Mouse (Mus musculus) layer of hippocampus, adult 18-20 months (tissue): ENCODE data around the gene Gm14085. TPM values are rescaled to one million over a fixed set of nuclear protein-coding genes. Genes with fewer than 3 reads are reported as not detected.

Experiments used
- DNase-seq, 2 experiments: peaks; one replicate each; pipeline ENCODE4 v3.0.0; 2022; ENCODE audit warnings: low spot score in 2 of 2
- total RNA-seq, 2 experiments: library from RNA; stranded (reverse); gene quantifications; 2 replicates each; pipeline ENCODE4 v1.2.3; 2021

Gene Gm14085
- total RNA-seq, 2 experiments from 2014 or later = not detected

GRCm38 (mm10) chr2:122558317-122558716, 73.6 kb downstream of the Gm14085 start:
- peak; percentile 27 to 63 for DNase-seq

- no peak for DNase-seq
Measured at GRCm38 (mm10) chr2:122561221-122561620, 76.5 kb downstream of the Gm14085 start.

- no peak for DNase-seq
Measured at GRCm38 (mm10) chr2:122562251-122562650, 77.5 kb downstream of the Gm14085 start.

- peak in 1 of 2 experiments; percentile 45 for DNase-seq
Measured at GRCm38 (mm10) chr2:122569439-122569838, 84.7 kb downstream of the Gm14085 start.

- no peak for DNase-seq
Measured at GRCm38 (mm10) chr2:122570430-122570829, 85.7 kb downstream of the Gm14085 start.

GRCm38 (mm10) chr2:122571326-122571725, 86.6 kb downstream of the Gm14085 start:
- DNase-seq = no peak

GRCm38 (mm10) chr2:122572438-122572837, 87.7 kb downstream of the Gm14085 start:
- DNase-seq = no peak

GRCm38 (mm10) chr2:122575470-122575869, 90.7 kb downstream of the Gm14085 start:
- DNase-seq = no peak

- no peak for DNase-seq
Measured at GRCm38 (mm10) chr2:122576295-122576694, 91.6 kb downstream of the Gm14085 start.

- DNase-seq = no peak
Measured at GRCm38 (mm10) chr2:122577316-122577715, 92.6 kb downstream of the Gm14085 start.

Other genes starting within 250 kb of the Gm14085 start
- gene Duox2, start 186.5 kb upstream of the Gm14085 start, total RNA-seq = under 1 TPM in 1 of 2 experiments, not detected in 1; 0.07 TPM
- not detected for gene Duoxa2, start 186.0 kb upstream of the Gm14085 start, total RNA-seq
- gene Duoxa1, start 171.2 kb upstream of the Gm14085 start, total RNA-seq = under 1 TPM in 1 of 2 experiments, not detected in 1; 0.33 TPM
- gene Duox1, start 169.3 kb upstream of the Gm14085 start, total RNA-seq = not detected
- gene Shf, start 115.8 kb upstream of the Gm14085 start, total RNA-seq = 10 to 100 TPM; 58.8 to 61.2 TPM
- under 1 TPM; 0.10 to 0.13 TPM for gene Slc28a2, start 58.5 kb upstream of the Gm14085 start, total RNA-seq
- gene Gatm, start 126.4 kb downstream of the Gm14085 start, total RNA-seq = 10 to 100 TPM; 85.0 TPM
- gene AA467197, start 152.0 kb downstream of the Gm14085 start, total RNA-seq = under 1 TPM in 1 of 2 experiments, not detected in 1; 0.59 TPM
- gene Slc30a4, start 217.7 kb downstream of the Gm14085 start, total RNA-seq = 10 to 100 TPM; 29.2 to 30.1 TPM